Comparison of ENCODE assay signal across 19 mouse cellular contexts in genomic region chr14:17929585-17929984, GRCm38 (mm10).
DNase-seq lines count a peak whose midpoint lies in the region; ATAC-seq and TF ChIP-seq lines count a peak whose summit lies in the region.
"Had no signal": no experiment of that assay in that cellular context is flagged by ENCODE, and none has a peak within 500 bp of the region (broad histone marks: within the 10 kb centered on the region; RNA-seq: fewer than 3 reads in every experiment).

No protein-coding gene starts in this region.

- no peak overlapping the region for H3K27ac ChIP-seq in left cerebral cortex, adult 2 months
- H3K27ac ChIP-seq: embryonic facial prominence, embryonic 10.5 days; heart, embryonic 10.5 days; limb, embryonic 15.5 days; macrophage; midbrain, embryonic 15.5 days had no signal

- intact Hi-C loops in left cerebral cortex, adult 2 months (cut with DNase I): no loop called here
- intact Hi-C loops in left cerebral cortex, postnatal 14 days (cut with DNase I): loop anchor here (10.0 kb wide), 1 partner anchor 525 kb away; no protein-coding TSS in a partner anchor

- no peak overlapping the region for H3K4me3 ChIP-seq in left cerebral cortex, adult 2 months
- H3K4me3 ChIP-seq: embryonic facial prominence, embryonic 10.5 days; erythroblast, embryonic 14.5 days; heart, embryonic 10.5 days; limb, embryonic 15.5 days; midbrain, embryonic 15.5 days had no signal

- no peak for ATAC-seq in CD4-positive, CD25-positive, alpha-beta regulatory T cell, adult 4 months
- ATAC-seq: forebrain, embryonic 16.5 days; midbrain, embryonic 15.5 days had no signal

- peak; percentile 30 for TF ChIP-seq CTCF in left cerebral cortex, adult 2 months (IDR thresholded peaks at IDR 0.05)

- peak; percentile 44 for DNase-seq in CD4-positive, CD25-positive, alpha-beta regulatory T cell, adult 2 months (ENCODE audit: low read depth, low spot score)
- no peak for DNase-seq in left cerebral cortex, adult 2 months (ENCODE audit: extremely low spot score in 1 of 2, low spot score in 2 of 2)
- DNase-seq in left cerebral cortex, postnatal 14 days (ENCODE audit: low spot score in 2 of 2): no peak
- peak; percentile 53 for DNase-seq in thymus, postnatal 0 days (ENCODE audit: low spot score)
- no peak for DNase-seq in thymus, postnatal 25 days
- no peak for DNase-seq in Muller cell, postnatal 12 days (ENCODE audit: inconsistent ontology term)
- no peak for DNase-seq in cerebellum, adult 8-10 months
- DNase-seq: adrenal gland, adult 2 months; cerebellum, postnatal 10 days; gastrocnemius, postnatal 25 days; layer of hippocampus, adult 9-11 months had no signal

Comparison
In these comparisons a context has a peak if more than half of its experiments do, and no peak if none do; other contexts are left out.
1. DNase-seq: peak in CD4-positive, CD25-positive, alpha-beta regulatory T cell, adult 2 months (single experiment) and thymus, postnatal 0 days (single experiment); none in left cerebral cortex, adult 2 months (0 of 2), left cerebral cortex, postnatal 14 days (0 of 2), thymus, postnatal 25 days (single experiment), Muller cell, postnatal 12 days (single experiment) and cerebellum, adult 8-10 months (single experiment).